Mouse (Mus musculus) megakaryocyte, embryonic 14.5 days (primary cell): Measurements from ENCODE around the gene Fam19a4.

Experiments used
- FLI1 ChIP-seq: IDR thresholded peaks from 2 replicates; pipeline ENCODE4 v1.6.1; 2012; ENCODE audit warnings: low read length, inconsistent platforms, mixed read lengths
- GATA1 ChIP-seq: IDR thresholded peaks from 3 replicates; pipeline ENCODE4 v1.6.1; 2012; ENCODE audit warnings: mixed read lengths, low read length, inconsistent platforms, borderline replicate concordance

DNA sequence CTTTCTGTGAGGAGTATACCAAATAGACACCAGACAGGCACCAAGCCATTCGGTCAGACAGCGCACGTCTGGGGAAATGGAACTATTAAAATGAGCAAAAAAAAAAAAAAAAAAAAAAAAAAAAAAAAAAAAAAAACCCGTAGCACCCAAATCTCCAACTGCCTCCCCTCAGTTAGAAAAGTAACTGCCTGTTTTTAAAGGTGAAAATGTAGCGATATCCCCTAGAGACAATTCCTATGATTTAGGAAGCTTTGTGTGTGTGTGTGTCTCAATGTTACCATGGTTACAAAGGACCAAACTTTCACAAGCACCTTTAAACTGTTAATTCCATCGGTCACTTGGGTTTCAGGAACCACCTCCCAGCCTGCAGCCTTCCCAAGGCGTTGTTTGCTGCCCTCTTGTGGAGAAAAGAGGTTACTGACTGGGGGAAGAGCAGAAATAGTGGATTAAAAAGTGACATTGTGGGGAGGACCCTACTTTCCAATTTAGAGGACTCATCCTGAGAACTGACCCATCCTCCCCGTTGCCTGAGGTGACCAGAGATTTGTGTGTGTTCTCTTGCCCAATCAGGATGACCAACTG is 53.6 kb downstream of the Fam19a4 start:
- no peak for TF ChIP-seq GATA1
- TF ChIP-seq FLI1 = no peak
